Mouse (Mus musculus): ENCODE results near the gene Gas2.

GRCm38 (mm10) chr7:51816283-51816839 lies 45.5 kb upstream of the Gas2 start:
- TF ChIP-seq GATA1 (IDR thresholded peaks at IDR 0.05; ENCODE audit: borderline replicate concordance, low read length) (no peak), FLI1 (IDR thresholded peaks at IDR 0.05; ENCODE audit: low read length) (no peak)
